Mouse (Mus musculus) mouse embryonic stem cell (cell line): ENCODE results near the gene Zdhhc17.

Experiments used
- in situ Hi-C, 2 experiments: fragments of 300-500 bp; cut with MboI; formaldehyde crosslinking; loops; 1 replicate in 1 of 2; 3 replicates in 1 of 2; pipeline ENCODE4 v1.14.3; 2019 to 2020; ENCODE audit warnings: low sequenced_read_pairs in 2 of 2, low pct_unique_long_range_greater_than_20kb in 1 of 2, mixed read lengths in 1 of 2; ENCODE audit not compliant: unreplicated experiment in 1 of 2

Gene Zdhhc17

GRCm38 (mm10) chr10:110971998-110972397 lies 37.9 kb downstream of the Zdhhc17 start:
- in situ Hi-C loops: loop anchor here in 1 of 2 experiments (10.0 kb wide), 1 partner anchor 177 kb away; no protein-coding TSS in a partner anchor

- in situ Hi-C loops: loop anchor here in 1 of 2 experiments (10.0 kb wide), 1 partner anchor 177 kb away; no protein-coding TSS in a partner anchor
These were observed 38.5 kb downstream of the Zdhhc17 start for GRCm38 (mm10) chr10:110971483-110971882.

- in situ Hi-C loops: loop anchor here in 1 of 2 experiments (10.0 kb wide), 1 partner anchor 176 kb away; no protein-coding TSS in a partner anchor
These were observed 38.9 kb downstream of the Zdhhc17 start for GRCm38 (mm10) chr10:110971044-110971443.

GRCm38 (mm10) chr10:110962172-110962571 lies 47.8 kb downstream of the Zdhhc17 start:
- in situ Hi-C loops: no loop called here

- in situ Hi-C loops: no loop called here
These were observed 49.1 kb downstream of the Zdhhc17 start for GRCm38 (mm10) chr10:110960841-110961240.

GRCm38 (mm10) chr10:110959781-110960180 lies 50.2 kb downstream of the Zdhhc17 start:
- in situ Hi-C loops: no loop called here

- in situ Hi-C loops: no loop called here
These were observed 51.1 kb downstream of the Zdhhc17 start for GRCm38 (mm10) chr10:110958879-110959278.

GRCm38 (mm10) chr10:110952937-110953451 lies 56.9 kb downstream of the Zdhhc17 start:
- in situ Hi-C loops: no loop called here

- in situ Hi-C loops: no loop called here
These were observed 57.7 kb downstream of the Zdhhc17 start for GRCm38 (mm10) chr10:110952271-110952670.

- in situ Hi-C loops: no loop called here
These were observed 58.2 kb downstream of the Zdhhc17 start for GRCm38 (mm10) chr10:110951748-110952147.

GRCm38 (mm10) chr10:110951112-110951511 lies 58.8 kb downstream of the Zdhhc17 start:
- in situ Hi-C loops: no loop called here

GRCm38 (mm10) chr10:110947574-110947973 lies 62.4 kb downstream of the Zdhhc17 start:
- in situ Hi-C loops: no loop called here

- in situ Hi-C loops: no loop called here
These were observed 64.0 kb downstream of the Zdhhc17 start for GRCm38 (mm10) chr10:110945966-110946365.

GRCm38 (mm10) chr10:110944175-110944574 lies 65.8 kb downstream of the Zdhhc17 start:
- in situ Hi-C loops: no loop called here

GRCm38 (mm10) chr10:110942806-110943205 lies 67.1 kb downstream of the Zdhhc17 start:
- in situ Hi-C loops: no loop called here

- in situ Hi-C loops: no loop called here
These were observed 68.0 kb downstream of the Zdhhc17 start for GRCm38 (mm10) chr10:110941968-110942367.

GRCm38 (mm10) chr10:110940740-110941398 lies 69.1 kb downstream of the Zdhhc17 start:
- in situ Hi-C loops: no loop called here

GRCm38 (mm10) chr10:110939717-110940116 lies 70.2 kb downstream of the Zdhhc17 start:
- in situ Hi-C loops: loop anchor here in 1 of 2 experiments (10.0 kb wide), 1 partner anchor 145 kb away; no protein-coding TSS in a partner anchor

- in situ Hi-C loops: loop anchor here in 1 of 2 experiments (10.0 kb wide), 1 partner anchor 144 kb away; no protein-coding TSS in a partner anchor
These were observed 70.9 kb downstream of the Zdhhc17 start for GRCm38 (mm10) chr10:110938841-110939549.
